Mouse (Mus musculus) urinary bladder, postnatal 10 days (tissue): ENCODE data around the gene Reln.

Source experiments
- DNase-seq: peaks from one replicate; pipeline ENCODE4 v3.0.0; 2022; ENCODE audit warnings: low spot score

Reln gene

GRCm38 (mm10) chr5:22106811-22107485 lies 237.6 kb downstream of the Reln start:
- no peak for DNase-seq

GRCm38 (mm10) chr5:22094984-22095383 lies 249.5 kb downstream of the Reln start:
- no peak for DNase-seq

- no peak for DNase-seq
Observed at GRCm38 (mm10) chr5:22094043-22094442, 250.5 kb downstream of the Reln start.

GRCm38 (mm10) chr5:22093157-22093865 lies 251.2 kb downstream of the Reln start:
- DNase-seq, result no peak

GRCm38 (mm10) chr5:22080468-22080986 lies 264.0 kb downstream of the Reln start:
- no peak for DNase-seq

GRCm38 (mm10) chr5:22074971-22075370 lies 269.5 kb downstream of the Reln start:
- no peak for DNase-seq

GRCm38 (mm10) chr5:22072591-22072990 lies 271.9 kb downstream of the Reln start:
- DNase-seq, result no peak

GRCm38 (mm10) chr5:22059251-22059650 lies 285.3 kb downstream of the Reln start:
- no peak for DNase-seq

- DNase-seq, result no peak
Observed at GRCm38 (mm10) chr5:22041825-22042224, 302.7 kb downstream of the Reln start.

- DNase-seq, result no peak
Observed at GRCm38 (mm10) chr5:22039375-22040149, 304.9 kb downstream of the Reln start.

- DNase-seq, result no peak
Observed at GRCm38 (mm10) chr5:22035201-22035600, 309.3 kb downstream of the Reln start.

- DNase-seq, result no peak
Observed at GRCm38 (mm10) chr5:22033039-22033438, 311.5 kb downstream of the Reln start.

GRCm38 (mm10) chr5:22031653-22032052 lies 312.8 kb downstream of the Reln start:
- no peak for DNase-seq

GRCm38 (mm10) chr5:22028379-22028778 lies 316.1 kb downstream of the Reln start:
- no peak for DNase-seq

GRCm38 (mm10) chr5:22027240-22027875 lies 317.1 kb downstream of the Reln start:
- DNase-seq, result no peak

- DNase-seq, result no peak
Observed at GRCm38 (mm10) chr5:22025746-22026145, 318.8 kb downstream of the Reln start.

- DNase-seq, result no peak
Observed at GRCm38 (mm10) chr5:22024108-22024507, 320.4 kb downstream of the Reln start.

GRCm38 (mm10) chr5:22017896-22018295 lies 326.6 kb downstream of the Reln start:
- DNase-seq, result no peak

GRCm38 (mm10) chr5:22014459-22014858 lies 330.0 kb downstream of the Reln start:
- DNase-seq, result no peak

- no peak for DNase-seq
Observed at GRCm38 (mm10) chr5:22009142-22009541, 335.4 kb downstream of the Reln start.

GRCm38 (mm10) chr5:22007304-22008059 lies 337.0 kb downstream of the Reln start:
- DNase-seq, result no peak
